Mouse (Mus musculus): ENCODE data around the gene Zfp644.
"Not testable (repeated sequence)": the region's sequence is repeated elsewhere in the genome, so short reads cannot be mapped to it uniquely, and the experiment has no call there.

Gene Zfp644

GRCm38 (mm10) chr5:106696396-106697337, at the start of gene Zfp644:
Gene Zfp644, minus strand, starts transcription at chr5:106697287.
- peak; percentile 82 to 84 for DNase-seq

- no peak for DNase-seq
Measured at GRCm38 (mm10) chr5:106739716-106740115, 42.6 kb upstream of the Zfp644 start.

DNA sequence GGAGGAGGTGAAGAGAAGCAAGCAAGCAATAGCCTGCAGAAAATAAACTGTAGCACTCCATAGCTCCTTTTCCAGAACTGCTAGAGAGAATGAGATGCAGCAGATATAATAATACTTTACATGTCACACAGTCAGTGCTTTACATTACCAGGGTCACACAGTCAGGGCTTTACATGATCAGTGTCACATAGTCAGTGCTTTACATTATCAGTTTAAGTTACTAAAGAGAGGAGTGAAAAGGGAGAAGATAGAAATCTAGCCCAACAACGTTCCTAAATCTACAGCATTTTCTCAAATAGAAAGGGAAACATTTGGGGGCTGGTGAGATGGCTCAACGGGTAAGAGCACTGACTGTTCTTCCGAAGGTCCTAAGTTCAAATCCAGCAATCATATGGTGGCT, 26.4 kb upstream of the Zfp644 start:
- no peak for DNase-seq

GRCm38 (mm10) chr5:106722771-106723170, 25.7 kb upstream of the Zfp644 start:
- DNase-seq: no peak

DNA sequence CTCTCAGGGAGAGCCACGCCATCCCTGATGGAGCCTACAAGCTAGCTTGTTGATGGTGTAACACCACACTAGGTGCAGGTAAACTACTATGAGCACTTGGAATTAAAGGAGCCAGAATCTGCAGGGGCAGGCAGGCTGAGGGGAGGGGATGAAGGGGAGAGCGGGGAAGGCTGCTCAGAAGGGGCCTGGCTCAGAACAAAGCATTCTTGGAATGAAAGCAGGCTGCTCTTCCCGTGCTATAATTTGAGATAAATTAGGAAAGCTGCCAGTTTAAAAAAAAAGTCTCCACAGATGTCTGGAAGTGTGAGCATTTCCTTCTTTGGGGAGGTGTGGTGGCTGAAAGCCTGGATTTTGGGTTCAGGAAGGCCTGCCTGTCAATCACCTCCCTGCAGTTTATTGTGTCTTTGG, 14.8 kb upstream of the Zfp644 start:
- no peak for DNase-seq

- DNase-seq: no peak
Measured at GRCm38 (mm10) chr5:106711220-106711726, 14.2 kb upstream of the Zfp644 start.

- DNase-seq: no peak
Measured at GRCm38 (mm10) chr5:106710611-106711010, 13.5 kb upstream of the Zfp644 start.

DNA sequence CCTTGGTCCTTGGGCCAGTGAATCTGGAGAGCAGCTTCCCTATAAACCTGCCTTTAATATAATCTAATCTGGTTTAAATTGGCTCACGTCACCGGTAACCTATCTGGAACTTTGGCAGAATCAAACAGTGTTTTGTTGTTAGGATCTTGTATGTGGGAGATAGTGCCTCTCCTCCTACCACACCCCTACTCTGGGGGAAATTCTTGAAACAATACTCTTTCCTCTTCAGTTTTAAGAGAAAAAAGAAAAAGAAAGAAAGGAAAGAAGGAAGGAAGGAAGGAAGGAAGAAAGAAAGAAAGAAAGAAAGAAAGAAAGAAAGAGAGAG, 13.0 kb upstream of the Zfp644 start:
- DNase-seq: no peak

- DNase-seq: no peak
Measured at GRCm38 (mm10) chr5:106709388-106710084, 12.4 kb upstream of the Zfp644 start.

DNA sequence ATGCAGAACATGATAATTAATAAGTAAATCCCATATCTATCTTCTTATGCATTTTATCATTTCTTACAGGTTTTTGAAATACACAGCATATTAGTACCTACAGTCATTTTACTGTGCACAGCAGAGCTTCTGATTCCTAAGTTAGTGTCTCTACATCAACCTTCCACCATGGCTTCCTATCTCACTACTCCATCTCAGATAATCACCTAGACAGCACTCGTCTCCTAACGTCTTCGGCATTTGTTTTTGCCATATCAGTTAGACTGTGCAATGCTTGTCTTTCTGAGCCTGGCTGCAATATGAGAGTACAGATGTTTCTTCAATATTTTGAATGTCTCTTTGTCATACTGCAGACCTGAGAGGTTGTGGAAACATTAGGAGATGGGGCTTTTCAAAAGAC, 9.3 kb upstream of the Zfp644 start:
- DNase-seq: no peak

- DNase-seq: no peak
Measured at GRCm38 (mm10) chr5:106705162-106705561, 8.1 kb upstream of the Zfp644 start.

DNA sequence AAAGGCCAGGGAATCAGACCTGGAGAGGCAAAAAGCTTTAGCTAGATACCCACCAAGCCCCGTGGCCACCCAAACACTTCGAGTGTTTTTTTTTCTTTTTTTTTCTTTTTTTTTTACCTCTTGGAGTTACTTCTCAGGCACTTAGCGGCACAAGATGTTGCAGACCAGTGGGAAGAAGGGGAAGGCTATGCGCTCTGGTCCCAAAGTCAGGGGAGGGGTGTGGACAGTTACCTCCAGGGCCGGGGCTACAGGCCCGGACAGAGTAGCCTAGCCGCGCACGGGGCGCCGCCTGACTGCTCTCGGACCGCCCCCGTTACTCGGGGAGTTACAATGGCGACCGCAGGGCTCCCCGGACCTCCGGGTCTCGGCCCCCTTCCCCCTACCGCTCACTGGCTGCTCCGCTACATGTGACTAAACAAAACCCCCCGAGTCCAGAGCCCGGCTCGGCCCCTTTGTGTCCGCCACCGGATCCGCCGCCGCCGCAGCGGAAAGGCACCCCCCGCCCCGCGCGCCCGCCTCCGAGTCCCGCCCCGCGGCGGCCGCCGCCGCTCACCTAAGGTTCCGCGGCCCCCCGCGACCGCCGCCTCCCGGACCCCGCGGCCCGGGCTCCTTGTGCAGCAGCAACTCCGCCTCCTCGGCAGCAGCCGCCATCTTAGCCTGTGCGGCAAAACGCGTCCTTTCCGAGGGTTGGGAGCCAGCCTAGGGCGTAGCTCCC, 1.2 kb downstream of the Zfp644 start:
- peak; percentile 50 to 58 for DNase-seq

GRCm38 (mm10) chr5:106695141-106695540, 1.9 kb downstream of the Zfp644 start:
- no peak for DNase-seq

DNA sequence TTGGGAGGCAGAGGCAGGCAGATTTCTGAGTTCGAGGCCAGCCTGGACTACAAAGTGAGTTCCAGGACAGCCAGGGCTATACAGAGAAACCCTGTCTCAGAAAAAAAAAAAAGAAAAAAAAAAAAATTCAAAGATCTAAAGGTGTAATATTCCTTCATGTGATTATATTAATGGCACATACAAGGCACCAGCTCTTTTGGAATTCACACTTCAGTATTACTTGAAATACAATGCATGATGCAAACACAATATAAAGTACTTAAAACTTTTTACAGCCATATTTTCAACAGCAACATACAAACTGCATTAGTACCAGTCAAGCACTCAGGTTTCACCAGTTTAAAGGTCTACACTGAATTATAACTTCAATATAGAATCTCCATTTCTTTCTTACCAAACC, 2.4 kb downstream of the Zfp644 start:
- no peak for DNase-seq

DNA sequence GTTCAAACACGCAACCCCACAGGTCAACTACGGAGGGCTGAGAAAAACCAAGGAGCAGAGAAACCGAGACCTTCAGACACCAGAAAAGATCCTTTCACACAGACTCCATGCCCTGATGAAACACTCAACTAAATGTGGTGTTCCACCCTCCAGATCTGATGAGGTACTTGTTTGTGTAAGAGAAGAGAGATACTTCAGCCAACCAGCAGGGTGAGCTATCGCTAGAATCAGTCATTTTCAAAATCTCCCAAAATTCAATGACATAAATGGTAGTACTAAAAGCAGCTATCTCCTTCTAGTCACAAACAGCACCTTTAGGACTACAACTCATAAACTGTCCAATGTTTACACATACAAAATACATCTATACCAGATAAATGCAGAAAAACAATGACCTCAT, 4.1 kb downstream of the Zfp644 start:
- DNase-seq: no peak

DNA sequence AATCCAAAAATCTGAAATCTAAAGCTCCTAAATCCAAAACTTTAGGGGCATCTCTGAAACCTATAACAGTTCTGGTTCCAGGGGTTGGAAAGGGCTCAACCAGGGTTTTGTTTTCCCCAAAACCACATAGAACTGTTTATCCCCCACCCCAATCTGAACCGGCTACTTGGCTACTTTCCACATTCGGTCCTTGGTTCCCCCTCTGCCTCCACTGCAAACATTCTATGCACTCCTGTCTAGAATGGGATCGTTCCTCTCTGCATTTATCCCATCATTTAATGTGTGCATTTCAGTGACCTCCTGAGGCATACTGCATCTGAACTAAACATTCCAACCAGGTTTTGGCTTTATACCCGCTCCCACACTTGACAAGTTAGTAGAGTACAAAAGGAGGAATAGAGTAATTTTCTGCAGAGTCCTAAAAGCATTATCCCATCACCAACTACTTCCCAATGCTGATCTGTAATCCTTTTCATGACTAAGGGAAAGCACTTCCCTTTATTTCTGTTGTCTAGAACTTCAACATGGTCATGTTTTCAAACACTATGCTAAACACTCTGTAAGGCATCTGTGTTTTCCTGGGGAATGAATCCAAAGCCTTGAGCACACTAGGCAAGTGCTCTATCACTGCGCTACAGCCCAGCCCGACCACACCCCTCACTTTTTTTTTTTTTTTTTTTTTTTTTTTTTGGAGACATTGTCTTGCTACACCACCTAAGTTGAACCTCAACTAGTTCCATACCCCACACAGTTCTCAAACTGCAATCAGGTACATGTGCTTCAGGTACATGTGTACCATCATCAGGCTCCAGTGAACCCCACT, 16.2 kb downstream of the Zfp644 start:
- DNase-seq: no peak

DNA sequence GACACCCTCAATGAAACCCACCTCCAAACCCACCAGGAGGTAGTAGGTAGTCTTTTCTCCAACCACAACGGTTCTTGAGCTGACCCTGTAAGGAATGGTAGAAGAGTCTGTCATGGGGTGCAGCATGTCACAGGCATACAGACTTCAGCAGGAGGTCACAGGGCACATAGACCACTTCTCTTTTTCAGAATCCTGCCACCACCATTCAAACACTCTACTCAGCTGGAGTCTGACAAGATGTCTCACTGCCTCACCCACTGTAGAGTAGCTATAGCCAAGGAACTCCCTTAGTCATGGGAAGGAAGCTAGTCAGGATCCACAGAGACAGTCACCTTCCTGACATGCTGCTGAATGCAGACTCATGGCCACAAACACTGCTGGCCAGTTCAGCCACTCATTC, 17.4 kb downstream of the Zfp644 start:
- no peak for DNase-seq

- DNase-seq: not testable (repeated sequence)
Measured at GRCm38 (mm10) chr5:106678823-106679222, 18.3 kb downstream of the Zfp644 start.

DNA sequence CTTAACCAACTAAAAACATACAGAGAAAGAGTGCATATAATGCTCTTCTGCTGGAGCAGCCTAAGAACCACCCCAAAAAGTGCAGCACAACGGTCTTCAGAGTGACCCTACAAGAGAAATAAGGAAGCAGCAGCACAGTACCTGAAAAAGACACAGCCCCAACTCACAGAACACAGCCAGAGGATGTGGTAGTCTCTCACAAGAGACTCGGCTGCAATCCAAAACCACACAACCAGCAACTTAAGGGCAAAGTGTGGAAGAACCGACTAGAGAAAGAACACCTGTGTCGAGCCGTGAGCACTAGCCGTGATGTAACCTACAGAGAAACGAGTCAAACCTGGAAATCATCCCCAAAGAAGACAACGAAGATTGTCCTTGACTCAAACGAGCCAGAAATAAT, 20.3 kb downstream of the Zfp644 start:
- DNase-seq: no peak

DNA sequence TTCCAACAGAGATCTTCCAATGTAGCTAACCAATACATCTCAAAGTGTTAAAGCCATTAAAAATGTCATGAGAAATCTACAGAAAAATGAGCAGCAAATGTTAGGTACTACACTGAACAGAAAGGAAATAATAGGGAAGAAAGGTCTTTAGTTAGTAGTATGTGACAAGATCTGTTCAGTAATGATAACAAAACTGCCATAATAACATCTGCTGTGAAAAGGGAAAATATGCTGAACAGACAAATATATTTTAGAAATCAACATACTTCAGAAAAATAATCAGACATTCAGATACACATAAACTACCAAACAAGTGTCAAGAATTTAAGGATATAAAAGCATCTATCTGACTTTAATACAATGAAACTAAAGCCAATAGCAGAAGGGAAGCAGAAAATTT, 24.5 kb downstream of the Zfp644 start:
- no peak for DNase-seq

DNA sequence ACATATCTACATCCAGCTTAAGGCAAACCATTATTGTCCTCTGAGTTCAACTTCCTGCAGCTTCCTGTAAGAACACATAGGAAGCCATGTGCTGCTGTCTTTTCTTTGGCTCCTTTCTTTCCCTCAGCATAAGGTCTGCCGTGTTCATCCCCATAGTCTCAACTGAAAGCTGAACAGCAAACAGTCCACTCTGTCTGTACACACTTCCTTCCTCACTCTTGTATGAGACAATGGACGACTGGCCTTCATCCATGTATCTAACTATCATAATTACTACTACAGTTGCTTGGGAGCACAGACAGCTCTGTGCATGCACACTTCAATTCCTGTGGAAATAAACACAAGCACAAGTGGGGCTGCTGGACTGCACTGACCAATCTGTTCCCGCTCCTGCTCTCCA, 25.2 kb downstream of the Zfp644 start:
- DNase-seq: no peak

DNA sequence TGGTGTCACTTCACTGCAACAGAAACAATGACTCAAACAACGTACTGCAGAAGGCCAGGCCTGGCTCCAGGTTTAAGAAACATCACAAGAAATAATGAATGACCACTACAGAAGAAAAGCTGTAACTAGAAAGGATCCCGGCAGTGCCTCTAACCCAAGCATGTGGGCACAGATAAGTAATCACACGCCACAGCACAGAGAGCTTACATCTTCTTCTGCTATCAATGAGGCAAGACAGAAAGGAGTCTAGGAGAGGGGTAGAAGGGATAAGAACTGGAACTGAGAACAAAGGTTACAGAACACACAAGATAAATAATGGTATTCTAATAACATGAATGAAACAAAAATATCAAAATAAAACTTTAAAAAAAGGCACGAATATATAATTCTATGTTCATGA, 32.2 kb downstream of the Zfp644 start:
- no peak for DNase-seq

DNA sequence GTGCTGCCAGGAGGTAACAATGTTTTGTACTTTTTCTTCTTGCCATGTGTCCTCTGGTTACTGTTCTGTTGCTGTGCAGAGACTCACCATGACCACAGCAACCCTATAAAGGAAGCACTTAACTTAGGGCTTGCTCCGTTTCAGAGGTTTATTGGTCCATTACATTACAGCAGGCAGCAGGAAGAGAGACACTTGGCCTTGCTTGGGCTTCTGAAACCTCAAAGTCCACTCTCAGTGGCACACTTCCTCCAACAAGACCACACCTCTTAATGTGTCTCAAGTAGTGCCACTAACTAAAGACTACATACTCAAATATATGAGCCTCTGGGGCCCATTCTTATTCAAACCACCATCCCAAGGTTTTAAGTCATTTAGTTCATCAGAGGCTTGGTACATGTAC, 36.2 kb downstream of the Zfp644 start:
- no peak for DNase-seq
